Mouse (Mus musculus): Measurements from ENCODE around the gene Bmp4. TPM values are rescaled to one million over a fixed set of nuclear protein-coding genes. Genes with fewer than 3 reads are reported as not detected.

The Bmp4 gene
- polyA plus RNA-seq (2012; rRNA removed) = 3.9 and 5.5 TPM in 2 replicates

DNA sequence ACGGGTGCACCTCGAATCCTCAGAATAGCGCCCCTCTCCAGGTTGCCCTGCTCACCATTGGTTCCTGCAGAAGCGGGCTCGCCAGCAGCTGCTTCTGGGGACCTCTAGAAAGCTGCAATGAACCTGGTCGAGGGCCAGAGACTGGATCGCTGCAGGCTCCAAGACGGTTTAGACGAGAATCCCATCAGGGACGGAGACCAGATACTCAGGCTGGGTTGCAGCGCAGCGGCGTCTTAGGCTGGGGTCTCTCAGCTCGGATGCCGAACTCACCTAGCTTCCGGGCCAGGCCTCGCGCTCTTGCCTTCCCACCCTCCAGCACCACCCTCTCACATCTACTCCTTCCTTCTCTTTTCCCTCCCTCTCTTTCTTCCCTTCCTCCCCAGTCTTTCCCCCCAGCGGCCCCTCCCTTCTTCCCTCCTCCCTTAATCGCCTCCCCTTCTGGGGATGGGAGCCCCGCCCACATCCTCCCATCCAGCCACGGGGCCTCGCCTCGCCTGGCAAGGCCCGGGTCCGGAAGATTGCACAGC is at the start of gene Bmp4:
Bmp4 (minus strand) TSS at position 421 of the 527 bp plus-strand sequence.

GRCm38 (mm10) chr14:46379285-46379684 is 11.2 kb downstream of the Bmp4 start, which contains the start of gene Gm15217:
TSS of gene Gm15217 (plus strand) at chr14:46379414.

Other genes starting within 250 kb of the Bmp4 start
- gene Gm15217, start 11.3 kb downstream of the Bmp4 start, polyA plus RNA-seq (2012; rRNA removed) = not detected in 2 replicates